Mouse (Mus musculus) heart, postnatal 0 days (tissue): ENCODE measurements around the gene Megf8. TPM values are rescaled to one million over a fixed set of nuclear protein-coding genes. Genes with fewer than 3 reads are reported as not detected.

Source experiments
- ATAC-seq: fragments of 200-750 bp; cut with Nextera tagmentation; 2 replicates; pipeline ENCODE4 v1.8.0; 2017; ENCODE audit warnings: low read depth, moderate number of reproducible peaks, moderate library complexity; ENCODE audit not compliant: insufficient read depth
- DNase-seq: peaks from one replicate; pipeline ENCODE4 v3.0.0-alpha.2; 2016; ENCODE audit warnings: low spot score
- H3K27ac ChIP-seq: fragments of 300-500 bp; sonication (generic); 2 replicates; pipeline ENCODE4 v1.5.1; 2014; ENCODE audit warnings: low read depth, mild to moderate bottlenecking
- H3K27me3 ChIP-seq: fragments of 300-500 bp; sonication (generic); 2 replicates; pipeline ENCODE4 v1.6.1; 2014; ENCODE audit warnings: low read length, mixed read lengths; ENCODE audit not compliant: control insufficient read depth, insufficient read depth
- H3K36me3 ChIP-seq: fragments of 300-500 bp; sonication (generic); replicated peaks from 2 replicates; pipeline ENCODE4 v1.6.1; 2014; ENCODE audit warnings: low read length, mixed read lengths; ENCODE audit not compliant: control insufficient read depth, insufficient read depth
- H3K4me1 ChIP-seq: fragments of 300-500 bp; sonication (generic); 2 replicates; pipeline ENCODE4 v1.6.1; 2014; ENCODE audit warnings: antibody characterized with exemption; ENCODE audit not compliant: control insufficient read depth, insufficient read depth
- H3K4me2 ChIP-seq: fragments of 300-500 bp; sonication (generic); 2 replicates; pipeline ENCODE4 v1.6.1; 2014; ENCODE audit warnings: low read depth, mild to moderate bottlenecking, low read length, moderate library complexity
- H3K4me3 ChIP-seq: fragments of 300-500 bp; sonication (generic); 2 replicates; pipeline ENCODE4 v1.5.1; 2014; ENCODE audit warnings: low read depth, low read length
- H3K9ac ChIP-seq: fragments of 300-500 bp; sonication (generic); replicated peaks from 2 replicates; pipeline ENCODE4 v1.6.1; 2014; ENCODE audit warnings: low read depth, low read length, mixed read lengths
- H3K9me3 ChIP-seq: fragments of 300-500 bp; sonication (generic); replicated peaks from 2 replicates; pipeline ENCODE4 v1.6.1; 2016; ENCODE audit warnings: low read length; ENCODE audit not compliant: control insufficient read depth
- CTCF ChIP-seq: IDR thresholded peaks from 2 replicates; pipeline ENCODE4 v1.5.1; 2016; ENCODE audit warnings: antibody characterized with exemption, control low read depth, low read depth
- EP300 ChIP-seq: IDR thresholded peaks from 2 replicates; pipeline ENCODE4 v1.6.1; 2016; ENCODE audit warnings: antibody characterized with exemption, low read depth
- WGBS: fragments of 180-500 bp; shearing (Covaris S2); extraction: QIAGEN DNeasy Blood & Tissue Kit; methylation state at CpG from one replicate; pipeline ENCODE4 v1.1.7; 2014; 5-methylcytosine and 5-hydroxymethylcytosine counted together
- polyA plus RNA-seq: library from polyadenylated mRNA; unstranded; fragments of >200 nt; fragmentation: Nextera tagmentation; extraction: Ambion mirVana; gene quantifications from 2 replicates; pipeline ENCODE4 v1.2.1, GENCODE M21; 2015
- total RNA-seq: library from RNA; depleted of rRNA; stranded (reverse); fragments of >200 nt; gene quantifications from 2 replicates; pipeline ENCODE4 v1.2.3, GENCODE M21; 2014; ENCODE audit warnings: low replicate concordance

Megf8 gene
- total and polyA plus RNA-seq, 2 experiments from 2014 or later, result 4.4 to 17.7 TPM

GRCm38 (mm10) chr7:25269545-25270271 lies 47.3 kb upstream of the Megf8 start:
- Histone ChIP-seq H3K4me1 (peaks cover 28% of the 10 kb centered on the region), H3K4me3 (peak overlapping the region; percentile 80; the same call in 1 of the 2 replicates), H3K36me3 (peaks cover 25% of the 10 kb centered on the region), H3K9me3 (no peaks in the 10 kb centered on the region), H3K27me3 (no peaks in the 10 kb centered on the region), H3K4me2 (peak overlapping the region; percentile 86), H3K27ac (peak overlapping the region; percentile 81), H3K9ac (peak overlapping the region; percentile 86)
- no peak for TF ChIP-seq EP300
- TF ChIP-seq CTCF, result no peak
- ATAC-seq, result no peak
- no peak for DNase-seq
- 76% methylated on average over 8 of the region's 8 CpGs for WGBS

GRCm38 (mm10) chr7:25270652-25271633 lies 46.0 kb upstream of the Megf8 start:
- H3K4me3 ChIP-seq, result no peak overlapping the region
- WGBS, result 89% methylated on average over 35 of the region's 35 CpGs
- H3K4me2 ChIP-seq, result no peak overlapping the region
- peaks cover 38% of the 10 kb centered on the region for H3K4me1 ChIP-seq
- H3K9ac ChIP-seq, result no peak overlapping the region
- H3K27ac ChIP-seq, result no peak overlapping the region
- no peaks in the 10 kb centered on the region for H3K9me3 ChIP-seq
- ATAC-seq (no peak), DNase-seq (no peak)
- peaks cover 25% of the 10 kb centered on the region for H3K36me3 ChIP-seq
- H3K27me3 ChIP-seq, result no peaks in the 10 kb centered on the region
- TF ChIP-seq EP300, result no peak
- TF ChIP-seq CTCF, result no peak

GRCm38 (mm10) chr7:25271651-25272444 lies 45.1 kb upstream of the Megf8 start:
- DNase-seq (no peak), ATAC-seq (no peak)
- WGBS, result 85% methylated on average over 29 of the region's 30 CpGs
- TF ChIP-seq EP300 (no peak), CTCF (no peak)
- H3K4me3 ChIP-seq, result no peak overlapping the region
- H3K9ac ChIP-seq, result no peak overlapping the region
- H3K4me1 ChIP-seq, result peaks cover 39% of the 10 kb centered on the region
- H3K27me3 ChIP-seq, result no peaks in the 10 kb centered on the region
- no peak overlapping the region for H3K4me2 ChIP-seq
- peaks cover 25% of the 10 kb centered on the region for H3K36me3 ChIP-seq
- H3K27ac ChIP-seq, result no peak overlapping the region
- no peaks in the 10 kb centered on the region for H3K9me3 ChIP-seq

- H3K4me2 ChIP-seq, result no peak overlapping the region
- no peak overlapping the region for H3K27ac ChIP-seq
- H3K27me3 ChIP-seq, result no peaks in the 10 kb centered on the region
- no peak overlapping the region for H3K9ac ChIP-seq
- H3K4me1 ChIP-seq, result peaks cover 40% of the 10 kb centered on the region
- H3K36me3 ChIP-seq, result peaks cover 25% of the 10 kb centered on the region
- 81% methylated on average over 38 of the region's 38 CpGs for WGBS
- DNase-seq (no peak), ATAC-seq (no peak)
- TF ChIP-seq EP300 (no peak), CTCF (no peak)
- H3K9me3 ChIP-seq, result no peaks in the 10 kb centered on the region
- H3K4me3 ChIP-seq, result no peak overlapping the region
These were observed 44.3 kb upstream of the Megf8 start for GRCm38 (mm10) chr7:25272445-25273258.
